Mouse (Mus musculus) limb, embryonic 11.5 days (tissue): ENCODE data around the gene 4930469K13Rik. TPM values are rescaled to one million over a fixed set of nuclear protein-coding genes. Genes with fewer than 3 reads are reported as not detected.

Source experiments
- ATAC-seq: fragments of 200-750 bp; cut with Nextera tagmentation; 2 replicates; pipeline ENCODE4 v1.8.0; 2017; ENCODE audit warnings: low read depth; ENCODE audit not compliant: insufficient number of reproducible peaks, low FRiP score, low TSS enrichment
- DNase-seq: peaks from one replicate; pipeline ENCODE4 v3.0.0-alpha.2; 2015; ENCODE audit warnings: low spot score
- H3K27ac ChIP-seq: fragments of 300-500 bp; sonication (generic); replicated peaks from 2 replicates; pipeline ENCODE4 v1.5.1; 2014; ENCODE audit warnings: low read depth, mild to moderate bottlenecking, low read length
- H3K27me3 ChIP-seq: fragments of 300-500 bp; sonication (generic); 2 replicates; pipeline ENCODE4 v1.6.1; 2014; ENCODE audit warnings: mild to moderate bottlenecking, low read length, mixed read lengths; ENCODE audit not compliant: control insufficient read depth, insufficient read depth
- H3K36me3 ChIP-seq: fragments of 300-500 bp; sonication (generic); 2 replicates; pipeline ENCODE4 v1.6.1; 2014; ENCODE audit warnings: mild to moderate bottlenecking, low read length, moderate library complexity, mixed read lengths; ENCODE audit not compliant: control insufficient read depth, insufficient read depth
- H3K4me1 ChIP-seq: fragments of 300-500 bp; sonication (generic); 2 replicates; pipeline ENCODE4 v1.6.1; 2014; ENCODE audit warnings: low read length, mixed read lengths; ENCODE audit not compliant: control insufficient read depth, insufficient read depth
- H3K4me2 ChIP-seq: fragments of 300-500 bp; sonication (generic); 2 replicates; pipeline ENCODE4 v1.6.1; 2014; ENCODE audit warnings: low read depth, mild to moderate bottlenecking, moderate library complexity; ENCODE audit not compliant: severe bottlenecking
- H3K4me3 ChIP-seq: fragments of 300-500 bp; sonication (generic); 2 replicates; pipeline ENCODE4 v1.5.1; 2014; ENCODE audit warnings: low read depth, low read length
- H3K9ac ChIP-seq: fragments of 300-500 bp; sonication (generic); 2 replicates; pipeline ENCODE4 v1.6.1; 2014; ENCODE audit warnings: mild to moderate bottlenecking, low read length
- H3K9me3 ChIP-seq: fragments of 300-500 bp; sonication (generic); 2 replicates; pipeline ENCODE4 v1.6.1; 2016; ENCODE audit warnings: low read length; ENCODE audit not compliant: control insufficient read depth
- WGBS: fragments of 180-500 bp; shearing (Covaris S2); extraction: QIAGEN DNeasy Blood & Tissue Kit; methylation state at CpG from one replicate; pipeline ENCODE4 v1.1.7; 2014; 5-methylcytosine and 5-hydroxymethylcytosine counted together
- polyA plus RNA-seq: library from polyadenylated mRNA; unstranded; fragments of >200 nt; fragmentation: Nextera tagmentation; extraction: Ambion mirVana; gene quantifications from 2 replicates; pipeline ENCODE4 v1.2.1, GENCODE M21; 2014

The 4930469K13Rik gene
- polyA plus RNA-seq, 1 experiment from 2014 or later = 0.93 TPM

DNA sequence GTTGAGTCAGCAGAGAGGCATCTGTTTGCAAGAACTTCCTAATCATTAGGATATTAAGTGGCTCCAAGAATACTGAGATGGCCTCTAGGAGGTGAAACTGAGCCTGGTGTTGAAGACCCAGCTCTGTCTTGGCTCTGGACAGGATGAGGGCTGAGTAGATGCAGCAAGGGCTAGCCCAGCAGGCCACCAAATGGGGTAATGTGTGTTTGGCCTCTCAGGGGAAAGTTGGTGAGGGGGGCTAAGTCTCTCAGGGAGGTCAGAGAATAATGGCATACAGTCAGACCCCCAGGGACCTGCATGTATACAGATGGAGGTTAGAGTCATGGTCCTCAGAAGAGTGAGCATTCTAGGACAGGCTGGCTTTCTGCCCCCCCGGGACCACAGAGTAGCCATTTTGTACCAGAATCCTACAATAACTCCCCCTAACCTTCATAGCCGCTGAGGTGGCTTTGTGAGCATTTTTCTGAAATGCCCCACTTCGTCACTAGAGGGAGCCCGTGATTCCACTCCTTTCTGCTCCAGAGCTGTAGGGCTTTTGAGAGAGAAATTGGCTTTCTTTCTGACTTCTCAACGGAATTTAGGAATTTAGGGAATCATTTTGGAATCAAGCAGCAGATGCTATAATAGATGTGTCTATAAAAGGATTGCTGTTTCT lies 96.3 kb downstream of the 4930469K13Rik start:
- Histone ChIP-seq H3K36me3 (no peaks in the 10 kb centered on the region), H3K4me3 (no peak overlapping the region), H3K4me2 (no peak overlapping the region), H3K27ac (no peak overlapping the region), H3K4me1 (no peaks in the 10 kb centered on the region), H3K27me3 (no peaks in the 10 kb centered on the region), H3K9me3 (no peaks in the 10 kb centered on the region), H3K9ac (no peak overlapping the region)
- 8% methylated on average over 5 of the region's 5 CpGs for whole genome bisulfite sequencing
- DNase-seq (peak; percentile 73), ATAC-seq (no peak)

DNA sequence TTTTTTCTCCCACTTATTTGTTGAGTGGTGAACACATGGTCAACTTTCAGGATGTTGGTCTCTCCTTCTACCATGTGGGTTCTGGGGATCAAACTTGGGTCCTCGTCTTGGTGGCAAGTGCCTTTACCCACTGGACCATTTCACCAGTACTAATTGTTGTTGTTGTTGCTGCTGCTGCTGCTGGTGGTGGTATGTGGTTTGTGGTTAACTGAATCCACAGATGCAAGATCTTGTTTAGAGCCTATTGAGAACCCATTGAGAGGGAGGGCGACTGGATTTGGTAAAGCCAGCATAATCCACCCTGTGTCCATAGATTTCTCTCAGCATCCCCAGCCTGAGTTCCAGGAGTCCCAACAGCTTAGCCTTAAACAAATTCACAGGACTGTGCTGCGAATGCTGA lies 97.9 kb downstream of the 4930469K13Rik start:
- no peak overlapping the region for H3K27ac ChIP-seq
- H3K4me2 ChIP-seq = no peak overlapping the region
- 83% methylated on average over 3 of the region's 3 CpGs for WGBS
- no peak for DNase-seq
- no peaks in the 10 kb centered on the region for H3K9me3 ChIP-seq
- no peaks in the 10 kb centered on the region for H3K36me3 ChIP-seq
- H3K27me3 ChIP-seq = no peaks in the 10 kb centered on the region
- H3K9ac ChIP-seq = no peak overlapping the region
- no peak overlapping the region for H3K4me3 ChIP-seq
- H3K4me1 ChIP-seq = no peaks in the 10 kb centered on the region
- ATAC-seq = no peak

DNA sequence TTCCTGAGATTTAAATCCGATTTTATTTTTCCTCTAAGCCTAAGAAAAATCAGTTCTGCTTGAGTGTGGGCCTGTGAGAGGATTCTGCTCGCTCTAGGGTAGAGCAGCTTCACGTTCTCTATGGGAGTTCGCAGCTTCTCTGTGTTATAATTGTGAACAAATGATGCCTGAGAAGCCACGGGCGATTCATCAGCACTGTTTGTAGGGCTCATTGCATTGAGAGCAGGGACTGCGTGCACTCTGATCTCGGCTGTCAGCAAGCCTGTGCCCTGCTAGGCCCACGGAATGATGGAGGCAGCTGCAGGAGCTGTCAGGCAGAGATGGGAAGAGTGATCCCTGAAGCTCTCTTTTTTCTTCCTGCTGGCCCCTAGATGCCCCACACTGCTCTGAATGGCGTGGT lies 100.1 kb downstream of the 4930469K13Rik start:
- no peak overlapping the region for H3K27ac ChIP-seq
- H3K4me1 ChIP-seq = 0 out of 2 replicates have a peak, but pooled peaks cover 2% of the 10 kb centered on the region
- no peaks in the 10 kb centered on the region for H3K36me3 ChIP-seq
- H3K4me3 ChIP-seq = no peak overlapping the region
- H3K4me2 ChIP-seq = no peak overlapping the region
- no peak for DNase-seq
- H3K9ac ChIP-seq = no peak overlapping the region
- H3K27me3 ChIP-seq = no peaks in the 10 kb centered on the region
- no peak for ATAC-seq
- whole genome bisulfite sequencing = 62% methylated on average over 10 of the region's 10 CpGs
- H3K9me3 ChIP-seq = no peaks in the 10 kb centered on the region

DNA sequence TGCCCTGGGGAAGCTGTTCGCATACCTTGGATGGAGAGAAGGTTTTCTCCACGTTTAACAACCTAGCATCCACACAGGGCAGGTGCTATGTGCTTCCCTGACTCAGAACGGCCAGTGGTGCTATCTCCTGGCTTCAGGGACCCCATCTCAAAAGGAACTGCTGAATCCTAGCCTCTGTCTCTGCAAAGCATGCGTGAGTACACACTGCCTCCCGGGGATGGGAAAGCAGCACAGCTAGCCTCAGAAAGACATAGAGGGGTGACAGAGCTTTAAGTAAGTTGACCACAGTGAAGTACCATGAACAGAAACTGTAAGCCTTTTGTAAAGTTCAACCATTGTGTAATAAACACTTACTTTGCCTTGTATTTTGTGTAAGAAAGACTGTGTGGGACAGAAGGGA lies 104.9 kb downstream of the 4930469K13Rik start:
- ATAC-seq (no peak), DNase-seq (no peak)
- no peaks in the 10 kb centered on the region for H3K27me3 ChIP-seq
- H3K9me3 ChIP-seq = no peaks in the 10 kb centered on the region
- no peak overlapping the region for H3K9ac ChIP-seq
- H3K4me1 ChIP-seq = 0 out of 2 replicates have a peak, but pooled peaks cover 3% of the 10 kb centered on the region
- 60% methylated on average over 5 of the region's 5 CpGs for WGBS
- no peak overlapping the region for H3K4me2 ChIP-seq
- H3K27ac ChIP-seq = no peak overlapping the region
- no peaks in the 10 kb centered on the region for H3K36me3 ChIP-seq
- H3K4me3 ChIP-seq = no peak overlapping the region

DNA sequence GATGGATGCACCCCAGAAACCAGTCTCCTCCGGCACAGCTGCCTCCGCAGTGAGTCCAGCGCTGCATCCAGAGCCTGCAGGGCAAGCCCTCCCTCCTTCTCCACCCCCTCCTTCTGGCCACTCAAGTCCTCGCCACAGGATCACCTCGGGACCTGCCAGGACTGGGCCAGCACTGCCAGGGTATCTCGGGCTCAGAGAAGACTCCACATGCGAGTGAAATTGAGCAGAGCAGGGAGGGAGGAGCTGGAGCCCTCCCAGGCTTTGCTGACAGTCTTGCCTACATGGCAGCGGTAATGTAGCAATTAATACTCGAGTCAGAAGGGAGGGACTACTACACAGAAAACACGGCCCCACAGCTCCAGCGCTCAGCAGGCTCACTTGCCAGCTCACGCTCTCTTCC lies 105.4 kb downstream of the 4930469K13Rik start, which contains the start of gene Kcnip1:
TSS of gene Kcnip1 (minus strand) at position 215 of the 400 bp plus-strand sequence.
- ATAC-seq (no peak), DNase-seq (peak; percentile 33)
- H3K4me3 ChIP-seq = no peak within 1 kb of the TSS
- no peaks in the 10 kb centered on the region for H3K9me3 ChIP-seq
- no peak within 1 kb of the TSS for H3K9ac ChIP-seq
- peak within 1 kb of the TSS; percentile 21; the same call in 1 of the 2 replicates for H3K4me2 ChIP-seq
- H3K27me3 ChIP-seq = no peaks in the 10 kb centered on the region
- 17% methylated on average over 12 of the region's 12 CpGs for WGBS
- H3K36me3 ChIP-seq = no peaks in the 10 kb centered on the region
- no peak within 1 kb of the TSS for H3K27ac ChIP-seq
- 0 out of 2 replicates have a peak, but pooled peaks cover 3% of the 10 kb centered on the region for H3K4me1 ChIP-seq

DNA sequence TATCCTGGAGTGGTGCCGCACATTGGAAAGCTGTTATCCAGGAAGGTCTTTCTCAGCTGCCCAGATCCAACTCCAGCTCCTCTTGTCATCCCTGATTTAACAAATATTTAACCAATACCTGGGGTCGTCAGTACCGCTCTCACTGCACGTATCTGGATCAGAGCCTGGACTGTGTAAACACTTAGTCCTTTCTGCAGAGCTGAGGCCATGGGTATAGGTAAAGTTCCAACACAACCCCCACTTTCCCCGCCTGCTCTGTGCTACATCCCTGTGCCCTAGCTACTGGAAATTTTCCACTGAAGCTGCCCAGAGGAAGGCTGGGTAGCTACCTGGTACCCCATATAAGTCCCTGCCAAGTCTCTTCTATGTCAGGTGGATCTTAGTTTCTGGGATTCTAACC lies 108.4 kb downstream of the 4930469K13Rik start:
- no peak for ATAC-seq
- Histone ChIP-seq H3K9ac (no peak overlapping the region), H3K36me3 (no peaks in the 10 kb centered on the region), H3K27ac (no peak overlapping the region), H3K4me1 (0 out of 2 replicates have a peak, but pooled peaks cover 3% of the 10 kb centered on the region), H3K9me3 (no peaks in the 10 kb centered on the region), H3K27me3 (no peaks in the 10 kb centered on the region), H3K4me3 (no peak overlapping the region), H3K4me2 (no peak overlapping the region)
- 84% methylated on average over 5 of the region's 5 CpGs for WGBS
- no peak for DNase-seq

DNA sequence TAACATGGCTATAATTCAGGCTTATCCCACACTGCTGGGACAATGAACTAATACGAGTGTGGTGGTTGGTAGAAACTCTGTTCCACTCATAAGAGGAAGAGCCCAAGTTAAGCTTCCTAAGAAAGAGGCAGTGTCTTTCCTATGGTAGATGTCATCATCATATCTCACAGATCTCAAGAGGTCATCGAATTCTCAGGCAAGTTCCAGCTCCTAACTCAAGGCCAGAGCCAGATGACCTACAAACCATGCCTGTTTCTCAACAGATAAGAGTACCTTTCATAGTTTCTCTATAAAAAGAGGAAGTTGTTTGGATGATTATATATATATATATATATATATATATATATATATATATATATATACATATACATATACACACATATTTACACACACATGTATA lies 111.8 kb downstream of the 4930469K13Rik start:
- ATAC-seq = no peak
- Histone ChIP-seq H3K4me1 (no peaks in the 10 kb centered on the region), H3K36me3 (no peaks in the 10 kb centered on the region), H3K27ac (no peak overlapping the region), H3K9ac (no peak overlapping the region), H3K4me3 (no peak overlapping the region), H3K4me2 (no peak overlapping the region), H3K9me3 (no peaks in the 10 kb centered on the region), H3K27me3 (no peaks in the 10 kb centered on the region)
- WGBS = 88% methylated on average over 2 of the region's 2 CpGs
- DNase-seq = no peak

DNA sequence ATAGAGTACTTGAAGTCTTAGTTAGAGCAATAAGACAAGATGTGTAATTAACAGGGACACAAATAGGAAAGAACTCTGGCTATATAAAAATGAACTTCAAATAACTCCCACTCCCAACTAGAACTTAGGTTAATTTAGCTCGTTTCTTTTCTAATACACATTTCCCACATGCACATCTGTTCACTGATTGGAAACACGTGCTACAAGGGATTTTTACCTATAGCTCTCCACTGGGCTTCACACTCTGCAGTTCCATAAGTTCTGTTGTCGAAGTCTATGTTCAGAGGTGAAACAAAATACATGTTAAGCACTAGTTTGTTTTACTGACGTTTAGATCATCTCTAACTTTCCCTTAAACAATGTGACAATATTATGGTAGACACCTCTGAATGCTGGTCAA lies 118.2 kb downstream of the 4930469K13Rik start:
- no peaks in the 10 kb centered on the region for H3K27me3 ChIP-seq
- no peaks in the 10 kb centered on the region for H3K36me3 ChIP-seq
- WGBS = 24% methylated on average over 4 of the region's 4 CpGs
- H3K9ac ChIP-seq = no peak overlapping the region
- 0 out of 2 replicates have a peak, but pooled peaks cover 2% of the 10 kb centered on the region for H3K4me1 ChIP-seq
- ATAC-seq (no peak), DNase-seq (peak; percentile 40)
- no peak overlapping the region for H3K4me2 ChIP-seq
- no peak overlapping the region for H3K27ac ChIP-seq
- no peak overlapping the region for H3K4me3 ChIP-seq
- no peaks in the 10 kb centered on the region for H3K9me3 ChIP-seq

DNA sequence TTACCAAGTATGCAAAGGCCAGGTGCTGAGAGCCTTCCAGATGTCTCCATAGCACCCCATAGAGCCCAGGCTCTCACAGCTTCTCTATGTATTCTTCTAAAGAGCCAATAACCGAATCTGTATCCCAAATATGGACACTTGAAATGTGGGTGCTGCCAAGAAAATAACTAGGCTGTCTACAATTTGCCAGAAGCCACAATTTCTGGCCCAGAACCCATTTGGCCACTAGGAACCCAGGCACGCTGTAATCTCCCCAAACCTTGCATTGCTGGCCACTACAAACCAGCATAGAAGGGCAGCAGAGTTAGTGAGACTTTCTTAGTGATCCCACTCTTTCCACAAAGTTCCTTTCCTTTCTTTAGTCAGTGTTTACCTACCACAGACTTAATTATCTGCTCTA lies 123.2 kb downstream of the 4930469K13Rik start:
- Histone ChIP-seq H3K27me3 (no peaks in the 10 kb centered on the region), H3K4me1 (no peaks in the 10 kb centered on the region), H3K9me3 (no peaks in the 10 kb centered on the region), H3K36me3 (no peaks in the 10 kb centered on the region), H3K27ac (no peak overlapping the region), H3K4me3 (no peak overlapping the region), H3K4me2 (no peak overlapping the region), H3K9ac (no peak overlapping the region)
- ATAC-seq (no peak), DNase-seq (no peak)
- WGBS = 91% methylated on average over 2 of the region's 2 CpGs
